Mouse (Mus musculus) brain, embryonic 14.5 days (tissue): ENCODE results near the gene Bak1.

Source experiments
- CTCF ChIP-seq: fragments of 200-500 bp; IDR thresholded peaks from 2 replicates; pipeline ENCODE4 v1.5.1; 2012; ENCODE audit warnings: inconsistent platforms, mild to moderate bottlenecking, moderate library complexity, borderline replicate concordance; ENCODE audit not compliant: insufficient read depth, insufficient read length; ENCODE audit errors: extremely low read depth
- POLR2A ChIP-seq: fragments of 200-500 bp; IDR thresholded peaks from 2 replicates; pipeline ENCODE4 v1.6.1; 2012; ENCODE audit warnings: mild to moderate bottlenecking, inconsistent platforms, borderline replicate concordance; ENCODE audit not compliant: poor library complexity, insufficient read depth, insufficient read length, severe bottlenecking; ENCODE audit errors: extremely low read depth

DNA sequence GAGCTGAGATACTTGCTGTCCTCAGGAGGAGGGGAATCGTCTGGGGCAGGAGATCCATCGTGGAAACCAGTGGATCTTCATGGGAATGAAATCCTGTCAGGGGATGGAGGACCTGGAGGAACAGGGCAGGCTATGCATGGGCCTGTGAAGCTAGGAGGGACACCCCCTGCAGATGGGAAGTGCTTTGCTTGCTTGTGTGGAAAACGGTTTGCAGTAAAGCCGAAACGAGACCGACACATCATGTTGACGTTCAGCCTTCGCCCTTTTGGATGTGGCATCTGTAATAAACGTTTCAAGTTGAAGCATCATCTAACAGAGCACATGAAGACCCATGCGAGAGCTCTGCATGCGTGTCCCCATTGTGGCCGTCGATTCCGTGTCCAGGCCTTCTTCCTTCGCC is 54.3 kb downstream of the Bak1 start:
- TF ChIP-seq CTCF (no peak), POLR2A (no peak)
